ENCODE assay signal across 9 mouse cellular contexts in the genomic region with DNA sequence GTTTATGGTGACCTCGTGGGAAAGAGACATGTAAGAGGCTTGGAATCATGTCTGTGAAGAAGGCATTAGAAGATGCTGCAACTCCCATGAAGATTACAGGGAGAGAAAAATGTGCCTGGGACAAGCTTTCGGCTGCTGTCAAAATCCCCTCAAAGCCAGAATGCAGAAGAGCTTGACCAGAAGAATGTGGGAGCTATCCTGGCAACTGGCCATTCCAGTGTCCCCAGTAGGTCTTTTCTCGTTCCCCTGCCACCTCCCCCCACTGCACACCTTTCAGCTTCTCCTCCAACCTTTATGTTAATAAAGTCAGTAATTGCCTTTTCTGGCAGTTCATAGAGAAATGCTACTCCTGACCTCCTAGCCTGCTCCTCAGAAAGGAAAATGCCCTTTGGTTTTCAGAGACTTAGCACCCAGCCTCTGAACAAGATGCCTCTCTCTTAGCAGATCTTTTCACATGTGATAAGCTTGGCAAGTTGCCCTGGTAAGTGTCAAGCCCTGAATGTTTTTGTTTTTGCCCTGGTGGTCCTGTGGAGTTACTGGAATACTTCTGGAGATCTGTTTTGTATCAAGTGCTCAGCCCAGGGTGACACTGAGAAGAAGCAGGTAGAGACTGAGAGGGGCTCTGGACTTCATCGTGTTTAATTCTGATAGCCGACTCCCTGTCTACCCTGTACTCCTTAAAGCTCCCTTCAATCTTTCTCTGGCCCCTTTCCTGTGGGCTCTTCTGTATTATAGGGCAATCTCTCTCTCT.
DNase-seq lines count a peak whose midpoint lies in the region; ATAC-seq and TF ChIP-seq lines count a peak whose summit lies in the region.
"Had no signal": no experiment of that assay in that cellular context is flagged by ENCODE, and none has a peak within 500 bp of the region (broad histone marks: within the 10 kb centered on the region; RNA-seq: fewer than 3 reads in every experiment).

No protein-coding gene starts in this region.

- H3K36me3 ChIP-seq in forebrain, embryonic 14.5 days (ENCODE audit: control insufficient read depth, insufficient read depth, low read length): no peaks in the 10 kb centered on the region
- no peaks in the 10 kb centered on the region for H3K36me3 ChIP-seq in forebrain, embryonic 16.5 days (ENCODE audit: control insufficient read depth, insufficient read depth)
- no peaks in the 10 kb centered on the region for H3K36me3 ChIP-seq in heart, embryonic 10.5 days
- H3K36me3 ChIP-seq in limb, embryonic 11.5 days (ENCODE audit: control insufficient read depth, insufficient read depth, low read length): no peaks in the 10 kb centered on the region

- H3K27ac ChIP-seq in forebrain, embryonic 14.5 days (ENCODE audit: low read depth, low read length): no peak overlapping the region
- H3K27ac ChIP-seq in forebrain, embryonic 16.5 days (ENCODE audit: low read length): no peak overlapping the region
- peak overlapping the region; percentile 78 for H3K27ac ChIP-seq in heart, embryonic 10.5 days
- 0 out of 2 replicates have a peak overlapping the region, but pooled peaks have one; percentile 30 for H3K27ac ChIP-seq in limb, embryonic 11.5 days (replicated peaks; ENCODE audit: low read depth, low read length)

- H3K27me3 ChIP-seq in forebrain, embryonic 14.5 days (replicated peaks; ENCODE audit: control insufficient read depth, insufficient read depth, low read length): no peaks in the 10 kb centered on the region
- H3K27me3 ChIP-seq in forebrain, embryonic 16.5 days (replicated peaks; ENCODE audit: control insufficient read depth, insufficient read depth, low read length): no peaks in the 10 kb centered on the region
- H3K27me3 ChIP-seq in heart, embryonic 10.5 days (ENCODE audit: insufficient read depth, poor library complexity, severe bottlenecking): no peaks in the 10 kb centered on the region
- H3K27me3 ChIP-seq in limb, embryonic 11.5 days (ENCODE audit: control insufficient read depth, insufficient read depth, low read length): no peaks in the 10 kb centered on the region

- no peaks in the 10 kb centered on the region for H3K9me3 ChIP-seq in forebrain, embryonic 14.5 days (replicated peaks; ENCODE audit: control insufficient read depth, low read length)
- H3K9me3 ChIP-seq in forebrain, embryonic 16.5 days (ENCODE audit: control insufficient read depth, low read length): no peaks in the 10 kb centered on the region
- H3K9me3 ChIP-seq in heart, embryonic 10.5 days: no peaks in the 10 kb centered on the region
- H3K9me3 ChIP-seq in limb, embryonic 11.5 days (ENCODE audit: control insufficient read depth, low read length): no peaks in the 10 kb centered on the region

- DNase-seq in forebrain, embryonic 14.5 days (ENCODE audit: low spot score): peak; percentile 51
- DNase-seq in brain, embryonic 14.5 days (ENCODE audit: low read depth): peak; percentile 62
- peak; percentile 95 for DNase-seq in heart, embryonic 10.5 days (ENCODE audit: low spot score)
- DNase-seq in limb, embryonic 11.5 days (ENCODE audit: low spot score): peak; percentile 70
- no peak for DNase-seq in B cell, adult 2 months
- DNase-seq in gastrocnemius, adult 8-10 months (ENCODE audit: low spot score in 2 of 2): no peak

- no peak overlapping the region for H3K9ac ChIP-seq in forebrain, embryonic 14.5 days (ENCODE audit: low read length)
- H3K9ac ChIP-seq in forebrain, embryonic 16.5 days (replicated peaks; ENCODE audit: low read depth, low read length): no peak overlapping the region
- no peak overlapping the region for H3K9ac ChIP-seq in limb, embryonic 11.5 days (ENCODE audit: low read length)

- TF ChIP-seq POLR2A in brain, embryonic 14.5 days (IDR thresholded peaks at IDR 0.05; ENCODE audit: borderline replicate concordance, extremely low read depth, insufficient read depth, insufficient read length, poor library complexity, severe bottlenecking): no peak

- H3K4me2 ChIP-seq in forebrain, embryonic 14.5 days (ENCODE audit: low read length): no peak overlapping the region
- no peak overlapping the region for H3K4me2 ChIP-seq in forebrain, embryonic 16.5 days (ENCODE audit: low read length)
- no peak overlapping the region for H3K4me2 ChIP-seq in limb, embryonic 11.5 days (ENCODE audit: low read depth, severe bottlenecking)
- H3K4me2 ChIP-seq: midbrain, embryonic 11.5 days had no signal

- no peak for ATAC-seq in forebrain, embryonic 14.5 days
- no peak for ATAC-seq in forebrain, embryonic 16.5 days
- ATAC-seq in limb, embryonic 11.5 days (ENCODE audit: insufficient number of reproducible peaks, low FRiP score, low TSS enrichment, low read depth): peak; percentile 72; the same call in 1 of the 2 replicates
- no peak for ATAC-seq in erythroblast, adult 5-6 weeks (replicated peaks; ENCODE audit: low FRiP score, poor library complexity, severe bottlenecking)

- no peak overlapping the region for H3K4me3 ChIP-seq in forebrain, embryonic 14.5 days (ENCODE audit: low read depth, low read length)
- H3K4me3 ChIP-seq in forebrain, embryonic 16.5 days (replicated peaks; ENCODE audit: low read length): no peak overlapping the region
- 0 out of 2 replicates have a peak overlapping the region, but pooled peaks have one; percentile 36 for H3K4me3 ChIP-seq in heart, embryonic 10.5 days
- no peak overlapping the region for H3K4me3 ChIP-seq in limb, embryonic 11.5 days (ENCODE audit: low read depth, low read length)

- no peak for TF ChIP-seq CTCF in brain, embryonic 14.5 days (IDR thresholded peaks at IDR 0.05; ENCODE audit: borderline replicate concordance, extremely low read depth, insufficient read depth, insufficient read length)

- H3K4me1 ChIP-seq in forebrain, embryonic 14.5 days (ENCODE audit: control insufficient read depth, insufficient read depth, low read length): peaks cover 12% of the 10 kb centered on the region
- peaks cover 9% of the 10 kb centered on the region; the same call in 1 of the 2 replicates for H3K4me1 ChIP-seq in forebrain, embryonic 16.5 days (replicated peaks; ENCODE audit: control insufficient read depth, insufficient read depth, low read length)
- peaks cover 31% of the 10 kb centered on the region for H3K4me1 ChIP-seq in heart, embryonic 10.5 days
- peaks cover 8% of the 10 kb centered on the region; the same call in 1 of the 2 replicates for H3K4me1 ChIP-seq in limb, embryonic 11.5 days (ENCODE audit: control insufficient read depth, insufficient read depth, low read length)

- 68% methylated on average over 5 of the region's 5 CpGs for WGBS in forebrain, embryonic 14.5 days
- 60% methylated on average over 5 of the region's 5 CpGs for WGBS in forebrain, embryonic 16.5 days
- WGBS in heart, embryonic 10.5 days: 5% methylated on average over 5 of the region's 5 CpGs
- 12% methylated on average over 5 of the region's 5 CpGs for WGBS in limb, embryonic 11.5 days

Comparison
In these comparisons a context has a peak if more than half of its experiments do, and no peak if none do; other contexts are left out.
1. DNase-seq: peak in forebrain, embryonic 14.5 days (single experiment), brain, embryonic 14.5 days (single experiment), heart, embryonic 10.5 days (single experiment) and limb, embryonic 11.5 days (single experiment); none in B cell, adult 2 months (0 of 2) and gastrocnemius, adult 8-10 months (0 of 2).
2. H3K27ac ChIP-seq: peak in heart, embryonic 10.5 days (single experiment) and limb, embryonic 11.5 days (single experiment); none in forebrain, embryonic 14.5 days (single experiment) and forebrain, embryonic 16.5 days (single experiment).